ENCODE assay signal across 15 mouse cellular contexts in genomic region chr11:75585061-75585460, GRCm38 (mm10).
"Had no signal": no experiment of that assay in that cellular context is flagged by ENCODE, and none has a peak within 500 bp of the region (broad histone marks: within the 10 kb centered on the region; RNA-seq: fewer than 3 reads in every experiment).

No protein-coding gene starts in this region.

- H3K27me3 ChIP-seq: megakaryocyte, embryonic 14.5 days; midbrain, embryonic 13.5 days; midbrain, embryonic 15.5 days; neural tube, embryonic 12.5 days; stomach, embryonic 15.5 days had no signal

- DNase-seq: lung, adult 18-20 months; lung, embryonic 14.5 days; lung, postnatal 10 days; lung, postnatal 4 days; right cerebral cortex, postnatal 14 days; thymus, adult 2 months; thymus, postnatal 25 days; thymus, postnatal 4 days had no signal

- H3K9ac ChIP-seq: lung, embryonic 14.5 days; midbrain, embryonic 13.5 days; midbrain, embryonic 15.5 days; neural tube, embryonic 12.5 days; stomach, embryonic 15.5 days had no signal

- H3K4me2 ChIP-seq: lung, embryonic 14.5 days; midbrain, embryonic 11.5 days; midbrain, embryonic 13.5 days; midbrain, embryonic 15.5 days; neural tube, embryonic 12.5 days; stomach, embryonic 15.5 days had no signal

- H3K9me3 ChIP-seq: megakaryocyte, embryonic 14.5 days; midbrain, embryonic 13.5 days; midbrain, embryonic 15.5 days; neural tube, embryonic 12.5 days; stomach, embryonic 15.5 days had no signal

- H3K4me3 ChIP-seq: megakaryocyte, embryonic 14.5 days; midbrain, embryonic 13.5 days; midbrain, embryonic 15.5 days; neural tube, embryonic 12.5 days; stomach, embryonic 15.5 days had no signal

- H3K36me3 ChIP-seq: midbrain, embryonic 13.5 days; midbrain, embryonic 15.5 days; neural tube, embryonic 12.5 days; stomach, embryonic 15.5 days had no signal

- ATAC-seq: midbrain, embryonic 13.5 days; midbrain, embryonic 15.5 days had no signal

- H3K27ac ChIP-seq: midbrain, embryonic 13.5 days; midbrain, embryonic 15.5 days; neural tube, embryonic 12.5 days; stomach, embryonic 15.5 days; stomach, postnatal 0 days had no signal
